Mouse (Mus musculus) forebrain, embryonic 11.5 days (tissue): ENCODE data around the gene Polr2e. TPM values are rescaled to one million over a fixed set of nuclear protein-coding genes. Genes with fewer than 3 reads are reported as not detected.

Experiments used
- ATAC-seq: fragments of 200-750 bp; cut with Nextera tagmentation; replicated peaks from 2 replicates; pipeline ENCODE4 v1.8.0; 2017; ENCODE audit warnings: moderate TSS enrichment; ENCODE audit not compliant: low FRiP score
- DNase-seq: peaks from one replicate; pipeline ENCODE4 v3.0.0-alpha.2; 2017; ENCODE audit warnings: low spot score
- H3K27ac ChIP-seq: fragments of 300-500 bp; sonication (generic); 2 replicates; pipeline ENCODE4 v1.5.1; 2014; ENCODE audit warnings: low read depth, low read length
- H3K27me3 ChIP-seq: fragments of 300-500 bp; sonication (generic); 2 replicates; pipeline ENCODE4 v1.6.1; 2014; ENCODE audit warnings: mild to moderate bottlenecking, low read length, mixed read lengths; ENCODE audit not compliant: control insufficient read depth, insufficient read depth
- H3K36me3 ChIP-seq: fragments of 300-500 bp; sonication (generic); 2 replicates; pipeline ENCODE4 v1.6.1; 2014; ENCODE audit warnings: mild to moderate bottlenecking, low read length, moderate library complexity, mixed read lengths; ENCODE audit not compliant: control insufficient read depth, insufficient read depth
- H3K4me1 ChIP-seq: fragments of 300-500 bp; sonication (generic); replicated peaks from 2 replicates; pipeline ENCODE4 v1.6.1; 2014; ENCODE audit warnings: low read length, mixed read lengths; ENCODE audit not compliant: control insufficient read depth, insufficient read depth
- H3K4me2 ChIP-seq: fragments of 300-500 bp; sonication (generic); 2 replicates; pipeline ENCODE4 v1.6.1; 2014; ENCODE audit warnings: low read depth, mild to moderate bottlenecking, low read length, moderate library complexity, mixed read lengths; ENCODE audit not compliant: severe bottlenecking
- H3K4me3 ChIP-seq: fragments of 300-500 bp; sonication (generic); 2 replicates; pipeline ENCODE4 v1.5.1; 2014; ENCODE audit warnings: low read depth, low read length
- H3K9ac ChIP-seq: fragments of 300-500 bp; sonication (generic); 2 replicates; pipeline ENCODE4 v1.6.1; 2014; ENCODE audit warnings: low read length
- H3K9me3 ChIP-seq: fragments of 300-500 bp; sonication (generic); 2 replicates; pipeline ENCODE4 v1.6.1; 2016; ENCODE audit warnings: low read length, mixed read lengths; ENCODE audit not compliant: control insufficient read depth
- WGBS: fragments of 180-500 bp; shearing (Covaris S2); extraction: QIAGEN DNeasy Blood & Tissue Kit; methylation state at CpG from one replicate; pipeline ENCODE4 v1.1.7; 2014; 5-methylcytosine and 5-hydroxymethylcytosine counted together
- polyA plus RNA-seq: library from polyadenylated mRNA; unstranded; fragments of >200 nt; fragmentation: Nextera tagmentation; extraction: Ambion mirVana; gene quantifications from 2 replicates; pipeline ENCODE4 v1.2.1, GENCODE M21; 2014

The Polr2e gene
- polyA plus RNA-seq, 1 experiment from 2014 or later: 217 TPM

GRCm38 (mm10) chr10:80013609-80014008 is 26.0 kb downstream of the Polr2e start:
- no peak for ATAC-seq
- no peaks in the 10 kb centered on the region for H3K36me3 ChIP-seq
- no peak for DNase-seq
- peaks cover 8% of the 10 kb centered on the region; the same call in 1 of the 2 replicates for H3K9me3 ChIP-seq
- no peak overlapping the region for H3K27ac ChIP-seq
- H3K4me3 ChIP-seq: no peak overlapping the region
- H3K27me3 ChIP-seq: peaks cover 31% of the 10 kb centered on the region
- H3K4me1 ChIP-seq: no peaks in the 10 kb centered on the region
- no peak overlapping the region for H3K9ac ChIP-seq
- WGBS: 25% methylated on average over 25 of the region's 25 CpGs
- H3K4me2 ChIP-seq: no peak overlapping the region

- ATAC-seq (no peak), DNase-seq (no peak)
- Histone ChIP-seq H3K36me3 (no peaks in the 10 kb centered on the region), H3K4me3 (no peak overlapping the region), H3K27ac (no peak overlapping the region), H3K4me2 (no peak overlapping the region), H3K9me3 (peaks cover 8% of the 10 kb centered on the region; the same call in 1 of the 2 replicates), H3K27me3 (peaks cover 31% of the 10 kb centered on the region), H3K9ac (no peak overlapping the region), H3K4me1 (no peaks in the 10 kb centered on the region)
- 85% methylated on average over 6 of the region's 6 CpGs for WGBS
These were observed 27.9 kb downstream of the Polr2e start for GRCm38 (mm10) chr10:80011740-80012139.

- ATAC-seq (no peak), DNase-seq (no peak)
- no peaks in the 10 kb centered on the region for H3K4me1 ChIP-seq
- no peaks in the 10 kb centered on the region for H3K9me3 ChIP-seq
- no peaks in the 10 kb centered on the region for H3K36me3 ChIP-seq
- no peak overlapping the region for H3K4me3 ChIP-seq
- H3K27ac ChIP-seq: no peak overlapping the region
- H3K9ac ChIP-seq: no peak overlapping the region
- H3K4me2 ChIP-seq: no peak overlapping the region
- H3K27me3 ChIP-seq: peaks cover 12% of the 10 kb centered on the region; the same call in 1 of the 2 replicates
- 92% methylated on average over 8 of the region's 8 CpGs for WGBS
These were observed 35.3 kb downstream of the Polr2e start for GRCm38 (mm10) chr10:80004233-80004705.

- H3K9me3 ChIP-seq: no peaks in the 10 kb centered on the region
- WGBS: 59% methylated on average over 9 of the region's 9 CpGs
- H3K4me3 ChIP-seq: no peak overlapping the region
- H3K9ac ChIP-seq: no peak overlapping the region
- no peak overlapping the region for H3K27ac ChIP-seq
- H3K27me3 ChIP-seq: peaks cover 12% of the 10 kb centered on the region
- H3K4me2 ChIP-seq: no peak overlapping the region
- no peaks in the 10 kb centered on the region for H3K36me3 ChIP-seq
- no peak for ATAC-seq
- no peaks in the 10 kb centered on the region for H3K4me1 ChIP-seq
- DNase-seq: no peak
These were observed 36.0 kb downstream of the Polr2e start for GRCm38 (mm10) chr10:80003374-80004232.

GRCm38 (mm10) chr10:80002829-80003228 is 36.8 kb downstream of the Polr2e start:
- H3K4me1 ChIP-seq: peaks cover 1% of the 10 kb centered on the region; the same call in 1 of the 2 replicates
- H3K9me3 ChIP-seq: no peaks in the 10 kb centered on the region
- H3K4me2 ChIP-seq: no peak overlapping the region
- ATAC-seq (no peak), DNase-seq (no peak)
- H3K36me3 ChIP-seq: no peaks in the 10 kb centered on the region
- H3K4me3 ChIP-seq: no peak overlapping the region
- H3K27ac ChIP-seq: no peak overlapping the region
- no peak overlapping the region for H3K9ac ChIP-seq
- 18% methylated on average over 21 of the region's 21 CpGs for WGBS
- H3K27me3 ChIP-seq: peaks cover 12% of the 10 kb centered on the region

GRCm38 (mm10) chr10:80001945-80002344 is 37.6 kb downstream of the Polr2e start:
- Histone ChIP-seq H3K27me3 (peaks cover 14% of the 10 kb centered on the region), H3K4me2 (no peak overlapping the region), H3K4me3 (no peak overlapping the region), H3K9ac (no peak overlapping the region), H3K9me3 (no peaks in the 10 kb centered on the region), H3K27ac (no peak overlapping the region), H3K4me1 (peaks cover 7% of the 10 kb centered on the region; the same call in 1 of the 2 replicates), H3K36me3 (no peaks in the 10 kb centered on the region)
- no peak for DNase-seq
- WGBS: 82% methylated on average over 9 of the region's 9 CpGs
- no peak for ATAC-seq

- ATAC-seq (peak; percentile 34; the same call in 1 of the 2 replicates), DNase-seq (no peak)
- peak overlapping the region; percentile 42 for H3K4me3 ChIP-seq
- no peaks in the 10 kb centered on the region for H3K36me3 ChIP-seq
- WGBS: 5% methylated on average over 15 of the region's 15 CpGs
- peak overlapping the region; percentile 49 for H3K9ac ChIP-seq
- H3K4me1 ChIP-seq: peaks cover 7% of the 10 kb centered on the region; the same call in 1 of the 2 replicates
- H3K4me2 ChIP-seq: peak overlapping the region; percentile 67
- H3K27ac ChIP-seq: no peak overlapping the region
- peaks cover 10% of the 10 kb centered on the region for H3K27me3 ChIP-seq
- no peaks in the 10 kb centered on the region for H3K9me3 ChIP-seq
These were observed 41.8 kb downstream of the Polr2e start for GRCm38 (mm10) chr10:79997819-79998218.

GRCm38 (mm10) chr10:79997034-79997760 is 42.4 kb downstream of the Polr2e start:
- H3K27ac ChIP-seq: peak overlapping the region; percentile 5; the same call in 1 of the 2 replicates
- peaks cover 7% of the 10 kb centered on the region; the same call in 1 of the 2 replicates for H3K4me1 ChIP-seq
- H3K4me2 ChIP-seq: peak overlapping the region; percentile 67
- peak overlapping the region; percentile 42 for H3K4me3 ChIP-seq
- under 1% methylated on average over 35 of the region's 35 CpGs for WGBS
- no peaks in the 10 kb centered on the region for H3K36me3 ChIP-seq
- no peaks in the 10 kb centered on the region for H3K9me3 ChIP-seq
- H3K27me3 ChIP-seq: peaks cover 5% of the 10 kb centered on the region
- DNase-seq: peak; percentile 91
- peak overlapping the region; percentile 49 for H3K9ac ChIP-seq
- peak; percentile 82 for ATAC-seq
